Mouse (Mus musculus) retina, embryonic 14.5 days (tissue): ENCODE results near the gene Dao.

Experiments
- DNase-seq: peaks from one replicate; pipeline ENCODE4 v3.0.0-alpha.2; 2015; ENCODE audit warnings: low spot score

Dao gene

GRCm38 (mm10) chr5:114030652-114031051 is 27.1 kb downstream of the Dao start:
- DNase-seq = no peak

- DNase-seq = no peak
These were observed 28.8 kb downstream of the Dao start for GRCm38 (mm10) chr5:114032161-114032763.

DNA sequence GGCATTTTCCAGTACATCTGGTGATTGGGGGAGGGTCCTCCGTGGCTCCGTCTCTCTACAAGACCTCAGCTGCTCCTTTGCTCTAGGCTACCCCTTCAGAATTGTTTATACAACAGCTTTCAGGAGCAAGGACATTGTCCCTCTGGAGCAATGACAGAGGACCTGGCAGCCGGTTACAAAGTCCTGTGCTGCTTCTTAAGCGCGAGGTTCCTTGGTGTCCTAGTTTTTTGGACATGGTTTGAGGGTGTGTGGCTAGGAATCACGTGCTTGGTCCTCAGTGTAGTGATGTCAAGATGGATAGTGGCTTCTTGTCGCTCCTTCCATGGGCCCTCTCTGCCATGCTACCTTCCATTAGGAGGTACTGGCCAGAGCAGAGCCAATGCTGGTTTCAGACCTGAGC is 30.9 kb downstream of the Dao start:
- no peak for DNase-seq

DNA sequence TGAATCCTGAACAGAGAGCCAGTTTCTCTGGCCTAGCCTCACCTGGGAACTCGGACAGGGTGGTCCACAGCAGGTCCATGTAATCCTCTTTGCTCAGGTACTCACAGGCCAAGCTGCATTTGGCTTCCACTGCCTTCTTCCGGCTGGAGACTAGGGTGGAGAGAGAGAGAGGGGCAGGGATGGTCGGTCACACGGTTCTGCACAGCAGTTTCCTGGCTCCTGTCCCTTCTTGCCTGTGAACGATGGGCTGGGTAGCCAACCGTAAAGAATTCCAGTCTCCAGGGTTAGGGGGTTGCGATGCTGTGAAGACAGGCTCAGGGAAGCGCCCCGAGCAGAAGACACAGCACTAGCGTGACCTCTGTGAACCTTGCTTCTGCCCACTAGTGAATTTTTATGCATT is 31.6 kb downstream of the Dao start:
- DNase-seq = peak; percentile 15

DNA sequence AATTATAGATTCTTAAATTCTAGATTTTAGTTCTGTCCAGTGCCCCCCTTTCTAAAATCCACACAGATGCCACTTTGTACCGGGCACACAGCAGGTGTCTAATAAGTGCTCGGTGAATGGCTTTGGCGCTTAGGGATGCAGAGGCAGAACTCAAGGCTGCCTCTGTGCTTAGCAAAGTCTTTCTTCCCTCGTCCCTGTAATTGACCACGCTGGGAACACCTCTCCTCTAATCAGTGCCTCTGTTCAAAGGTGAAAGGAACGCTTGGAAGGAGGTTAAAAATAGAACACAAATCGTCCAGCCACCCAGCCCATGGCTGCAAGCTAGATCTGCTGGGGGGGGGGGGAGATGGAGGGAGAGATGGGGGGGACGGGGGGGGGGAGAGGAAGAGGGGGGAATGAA is 37.0 kb downstream of the Dao start:
- no peak for DNase-seq

DNA sequence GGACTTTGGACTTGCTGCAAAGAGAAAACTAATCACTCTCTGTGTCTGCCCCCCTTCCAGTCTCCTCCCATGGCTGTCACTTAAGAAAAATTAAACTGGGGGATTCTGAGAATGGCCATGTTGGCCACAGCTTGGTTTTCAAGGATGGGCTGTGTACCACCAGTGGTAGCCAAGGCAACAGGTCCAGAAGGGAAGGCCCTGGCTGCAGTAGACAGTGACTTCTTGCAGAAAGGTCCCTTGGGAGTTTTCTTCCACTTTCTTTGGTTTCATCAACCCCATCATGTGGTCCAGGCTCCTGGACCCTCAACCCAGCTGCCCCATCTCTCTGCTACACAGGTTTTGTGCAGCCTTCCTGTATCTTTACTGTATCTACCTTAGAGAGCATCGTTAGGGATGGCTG is 37.4 kb downstream of the Dao start:
- DNase-seq = no peak

GRCm38 (mm10) chr5:114041327-114041930 is 37.9 kb downstream of the Dao start:
- peak; percentile 57 for DNase-seq

- no peak for DNase-seq
These were observed 40.3 kb downstream of the Dao start for GRCm38 (mm10) chr5:114043800-114044199.

GRCm38 (mm10) chr5:114045134-114045533 is 41.6 kb downstream of the Dao start:
- peak; percentile 41 for DNase-seq

- no peak for DNase-seq
These were observed 42.6 kb downstream of the Dao start for GRCm38 (mm10) chr5:114046151-114046550.

DNA sequence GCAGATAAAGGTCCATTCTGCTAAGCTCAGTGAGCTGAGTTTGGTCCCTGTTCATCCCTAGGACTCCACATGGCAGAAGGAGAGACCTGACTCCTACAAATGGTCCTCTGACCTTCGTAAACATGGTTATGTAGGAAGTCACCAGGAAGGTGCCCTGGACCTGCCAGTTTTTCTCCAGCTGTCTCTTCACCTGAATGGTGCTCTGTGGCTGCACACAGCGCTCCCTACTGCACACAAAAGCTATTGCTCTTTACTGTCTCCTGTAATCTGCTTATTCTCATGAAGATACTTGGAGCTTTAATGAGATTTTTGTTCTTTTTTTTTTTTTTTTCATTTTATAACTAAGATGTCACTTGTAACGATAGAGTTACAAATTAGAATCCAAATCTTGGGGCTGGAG is 43.1 kb downstream of the Dao start:
- DNase-seq = no peak

- peak; percentile 45 for DNase-seq
These were observed 43.7 kb downstream of the Dao start for GRCm38 (mm10) chr5:114047182-114047581.

DNA sequence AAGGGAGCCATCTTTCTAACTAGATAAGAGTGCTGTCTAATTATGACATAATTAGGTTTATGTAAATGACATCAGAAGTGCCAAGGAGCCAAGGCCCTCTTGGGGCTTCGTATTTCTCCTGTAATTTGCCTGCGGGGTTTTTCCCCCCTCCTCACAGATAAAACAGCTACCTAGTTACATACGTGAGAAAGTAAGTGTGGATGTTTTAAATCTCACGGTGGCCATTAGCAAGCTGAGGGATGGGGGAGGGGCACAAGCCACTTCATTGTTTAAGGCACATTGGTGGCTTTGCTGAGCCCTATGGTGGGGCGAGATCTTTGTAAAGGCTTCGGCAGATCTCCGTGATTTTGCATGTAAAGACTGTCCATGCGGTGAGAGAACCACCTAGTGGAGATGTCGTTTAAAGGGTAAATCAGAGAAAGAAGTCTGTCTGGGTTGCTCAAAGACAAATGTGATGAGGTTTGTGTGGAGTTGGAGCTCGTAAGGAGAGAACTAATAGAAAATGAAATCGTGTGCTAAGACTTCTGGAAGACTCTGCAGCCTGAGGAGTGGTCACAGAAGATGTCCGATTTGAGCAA is 45.3 kb downstream of the Dao start:
- DNase-seq = no peak

DNA sequence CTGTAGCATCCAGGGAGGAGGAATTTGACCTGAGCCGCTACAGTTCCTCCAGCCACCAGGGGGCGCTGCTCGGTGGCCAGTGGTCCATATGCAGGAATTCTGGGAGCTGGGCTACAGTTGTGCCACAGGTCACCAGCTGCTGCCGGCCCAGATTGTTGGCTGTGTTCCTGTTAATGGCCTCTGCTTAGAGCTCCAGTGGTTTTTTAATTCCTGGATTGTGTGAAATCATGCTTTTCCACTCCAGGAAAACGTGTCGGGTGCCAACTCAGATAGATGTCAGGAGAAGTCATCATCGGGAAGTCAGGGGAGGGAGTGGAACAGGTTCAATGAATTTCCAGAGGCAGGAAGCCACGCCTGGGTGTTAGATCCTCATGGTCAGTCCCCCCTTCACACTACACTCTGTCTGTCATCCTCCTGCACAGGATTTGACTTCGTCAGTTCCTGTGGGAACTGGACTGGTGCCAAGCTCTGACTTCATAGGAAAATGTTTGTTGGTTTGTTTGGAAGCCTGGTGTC is 48.8 kb downstream of the Dao start:
- peak; percentile 83 for DNase-seq

DNA sequence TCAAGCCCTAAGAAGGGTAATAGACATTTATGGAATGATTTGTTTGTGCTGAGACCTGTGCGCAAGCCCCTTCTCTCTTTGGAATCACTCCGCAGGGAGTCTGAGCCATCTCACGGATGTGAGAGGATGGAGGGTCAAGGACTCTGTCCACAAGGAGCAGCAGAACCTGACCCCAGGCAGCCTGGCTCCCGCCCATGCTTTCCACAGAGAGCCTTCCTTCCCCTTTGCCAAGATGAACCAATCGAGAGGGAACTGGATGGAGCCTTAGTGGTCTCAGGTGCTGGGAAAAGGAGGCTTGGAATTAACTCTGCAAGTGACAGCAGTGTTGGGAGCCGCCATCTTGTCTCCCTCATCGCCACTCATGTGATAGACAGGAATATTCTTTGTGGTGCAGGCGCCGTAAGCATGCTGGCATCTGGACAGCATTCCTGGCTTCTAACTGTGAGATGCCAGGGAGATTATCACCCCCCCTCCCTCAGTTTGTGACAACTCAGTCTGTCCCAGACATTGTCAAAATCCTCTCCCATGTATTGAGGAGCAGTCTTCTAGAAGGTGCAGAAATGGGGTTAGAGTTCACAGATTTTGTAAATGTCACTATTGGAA is 53.7 kb downstream of the Dao start:
- no peak for DNase-seq

DNA sequence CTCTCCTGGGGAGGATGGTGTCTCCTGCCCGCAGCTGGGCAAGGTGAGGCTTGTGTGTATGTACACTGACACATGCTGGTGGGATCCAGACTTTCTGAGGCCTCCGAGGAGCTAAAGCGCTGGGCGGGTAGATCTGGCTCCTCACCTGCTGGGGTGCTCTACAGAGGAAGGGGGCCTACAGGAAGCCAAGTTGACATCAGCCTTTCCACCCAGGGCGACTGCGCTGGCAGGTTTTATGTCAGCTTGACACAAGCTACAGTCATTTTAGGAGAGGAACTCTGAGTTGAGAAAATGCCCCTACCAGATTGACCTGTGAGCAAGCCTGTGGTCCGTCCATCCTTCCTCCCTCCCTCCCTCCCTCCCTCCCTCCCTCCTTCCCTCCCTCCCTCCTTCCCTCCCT is 58.2 kb downstream of the Dao start:
- DNase-seq = no peak

DNA sequence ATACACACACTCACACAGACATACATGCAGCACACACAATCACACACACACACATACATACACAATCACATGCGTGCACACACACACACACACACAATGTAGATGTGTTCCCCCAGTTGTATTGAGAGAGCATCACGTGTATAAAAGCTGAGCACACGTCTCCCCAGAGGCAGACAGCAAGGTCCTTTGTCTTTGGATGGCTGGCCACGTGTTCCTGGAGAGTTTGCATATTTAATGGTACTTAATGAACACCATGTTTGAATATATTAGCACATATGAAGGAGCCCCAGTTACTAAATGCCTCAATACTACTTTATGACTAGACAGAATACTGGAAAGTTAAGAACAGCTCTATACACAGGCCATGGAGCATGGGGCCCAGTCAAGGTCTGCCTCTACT is 60.5 kb downstream of the Dao start:
- no peak for DNase-seq

GRCm38 (mm10) chr5:114065161-114065560 is 61.7 kb downstream of the Dao start, which contains the start of gene Usp30:
Gene Usp30 (plus strand): TSS chr5:114065461.
- DNase-seq = no peak

DNA sequence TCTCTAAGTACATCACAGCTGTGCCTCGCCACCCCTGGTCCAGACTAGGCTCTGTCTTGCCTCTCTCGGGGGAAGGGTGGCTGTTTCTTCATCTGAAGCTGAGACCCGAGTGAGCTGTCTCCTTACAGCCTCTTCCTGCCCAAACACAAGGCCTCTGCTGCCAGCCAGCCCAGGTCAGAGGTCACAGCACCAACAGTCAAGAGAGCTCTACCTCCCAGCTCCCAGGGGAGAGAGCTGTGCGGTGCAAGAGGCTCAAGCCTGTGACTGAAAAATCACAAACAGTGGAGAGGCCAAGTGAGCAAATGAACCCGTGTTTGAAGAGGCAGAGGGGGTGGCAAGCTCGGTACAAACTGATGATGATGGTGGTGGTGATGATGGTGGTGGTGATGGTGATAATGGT is 63.1 kb downstream of the Dao start:
- no peak for DNase-seq

DNA sequence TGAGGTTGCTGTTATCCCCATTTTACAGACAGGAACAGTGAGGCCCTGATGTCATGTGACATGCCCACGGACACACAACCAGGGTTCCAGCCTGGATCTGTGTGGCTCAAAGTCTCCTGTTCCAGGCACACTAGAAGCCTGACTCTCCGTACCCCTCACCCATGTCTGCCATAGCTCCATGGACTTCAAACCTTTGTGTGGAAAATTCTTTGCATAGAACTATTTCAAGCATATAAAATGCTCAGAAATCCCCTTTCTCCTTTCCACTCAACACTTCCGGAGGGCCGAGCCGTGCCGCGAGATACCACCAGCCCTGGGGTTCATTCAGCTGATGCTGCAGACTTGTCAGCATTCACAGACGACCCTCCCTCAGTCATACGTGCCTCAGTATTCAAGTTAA is 64.0 kb downstream of the Dao start:
- no peak for DNase-seq

- no peak for DNase-seq
These were observed 64.5 kb downstream of the Dao start for GRCm38 (mm10) chr5:114067982-114068381.

GRCm38 (mm10) chr5:114070858-114071257 is 67.4 kb downstream of the Dao start:
- DNase-seq = no peak

DNA sequence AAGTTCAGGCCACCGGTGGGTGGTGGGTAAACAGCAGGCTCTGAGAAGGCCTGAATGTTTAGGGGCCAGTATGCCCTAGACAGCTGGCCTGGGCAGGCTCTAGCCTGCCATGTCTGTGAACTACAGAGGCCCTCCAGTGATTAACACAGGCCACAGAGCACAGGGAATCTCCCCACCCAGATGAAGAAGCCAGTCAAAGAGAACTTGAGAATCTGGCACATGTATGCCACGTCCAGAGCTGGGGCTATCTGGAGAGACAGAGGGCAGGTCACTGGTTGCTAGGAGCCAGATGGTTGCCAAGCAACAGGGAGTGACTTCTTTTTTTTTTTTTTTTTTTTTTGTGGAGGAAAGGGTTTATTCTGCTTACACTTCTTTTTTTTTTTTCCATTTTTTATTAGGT is 68.8 kb downstream of the Dao start:
- no peak for DNase-seq
